ENCODE assay signal across 25 mouse cellular contexts in genomic region chr2:77905023-77905422, GRCm38 (mm10).
"Had no signal": no experiment of that assay in that cellular context is flagged by ENCODE, and none has a peak within 500 bp of the region (broad histone marks: within the 10 kb centered on the region; RNA-seq: fewer than 3 reads in every experiment).

No protein-coding gene starts in this region.

- H3K27ac ChIP-seq: embryonic facial prominence, embryonic 10.5 days; embryonic facial prominence, embryonic 12.5 days; embryonic facial prominence, embryonic 13.5 days; embryonic facial prominence, embryonic 15.5 days; forebrain, embryonic 10.5 days; forebrain, embryonic 12.5 days; forebrain, embryonic 13.5 days; forebrain, embryonic 15.5 days; heart, embryonic 10.5 days had no signal

- H3K27me3 ChIP-seq: embryonic facial prominence, embryonic 12.5 days; embryonic facial prominence, embryonic 13.5 days; embryonic facial prominence, embryonic 15.5 days; forebrain, embryonic 12.5 days; forebrain, embryonic 13.5 days; forebrain, embryonic 15.5 days had no signal

- H3K9ac ChIP-seq: embryonic facial prominence, embryonic 12.5 days; embryonic facial prominence, embryonic 13.5 days; embryonic facial prominence, embryonic 15.5 days; forebrain, embryonic 12.5 days; forebrain, embryonic 13.5 days; forebrain, embryonic 15.5 days; forebrain, postnatal 0 days had no signal

- H3K4me1 ChIP-seq: embryonic facial prominence, embryonic 10.5 days; embryonic facial prominence, embryonic 12.5 days; embryonic facial prominence, embryonic 13.5 days; embryonic facial prominence, embryonic 15.5 days; forebrain, embryonic 10.5 days; forebrain, embryonic 12.5 days; forebrain, embryonic 13.5 days; forebrain, embryonic 15.5 days; heart, embryonic 10.5 days had no signal

- DNase-seq: cerebellum, adult 2 months; cerebellum, adult 8-10 months; cerebellum, adult 9-10 months; cerebellum, adult 9-11 months; cerebellum, postnatal 10 days; cerebellum, postnatal 14 days; cerebellum, postnatal 25 days; cerebellum, postnatal 36 days; embryo, embryonic 11 days; forebrain, postnatal 0 days; gastrocnemius, adult 2 months; gastrocnemius, postnatal 10 days; gastrocnemius, postnatal 14 days; gastrocnemius, postnatal 25 days; gastrocnemius, postnatal 36 days had no signal

- H3K4me3 ChIP-seq: embryonic facial prominence, embryonic 10.5 days; embryonic facial prominence, embryonic 12.5 days; embryonic facial prominence, embryonic 13.5 days; embryonic facial prominence, embryonic 15.5 days; erythroblast, embryonic 14.5 days; forebrain, embryonic 10.5 days; forebrain, embryonic 12.5 days; forebrain, embryonic 13.5 days; forebrain, embryonic 15.5 days; gastrocnemius, adult 2 months; heart, embryonic 10.5 days had no signal
